Mouse (Mus musculus) hematopoietic stem cell, adult 5-6 weeks (primary cell): ENCODE results near the gene Gm8439. TPM values are rescaled to one million over a fixed set of nuclear protein-coding genes. Genes with fewer than 3 reads are reported as not detected.
"Not testable (repeated sequence)": the region's sequence is repeated elsewhere in the genome, so short reads cannot be mapped to it uniquely, and the experiment has no call there.

Experiments used
- ATAC-seq, 2 experiments: fragments of 125-278 bp in 1 of 2; replicated peaks in 1 of 2; 2 replicates each; pipeline ENCODE4 v1.8.0; 2016 to 2017; ENCODE audit warnings: inconsistent platforms in 2 of 2, mild to moderate bottlenecking in 2 of 2, moderate number of reproducible peaks in 2 of 2, low read depth in 1 of 2, moderate TSS enrichment in 1 of 2; ENCODE audit not compliant: low FRiP score in 2 of 2, poor library complexity in 2 of 2, severe bottlenecking in 2 of 2, insufficient read depth in 1 of 2, low TSS enrichment in 1 of 2
- total RNA-seq: library from RNA; stranded (forward); fragments of 172-1452, 232-1000 nt; gene quantifications from 2 replicates; pipeline ENCODE4 v1.2.3, GENCODE M21; 2017

The Gm8439 gene
- total RNA-seq, result not detected in 2 replicates

DNA sequence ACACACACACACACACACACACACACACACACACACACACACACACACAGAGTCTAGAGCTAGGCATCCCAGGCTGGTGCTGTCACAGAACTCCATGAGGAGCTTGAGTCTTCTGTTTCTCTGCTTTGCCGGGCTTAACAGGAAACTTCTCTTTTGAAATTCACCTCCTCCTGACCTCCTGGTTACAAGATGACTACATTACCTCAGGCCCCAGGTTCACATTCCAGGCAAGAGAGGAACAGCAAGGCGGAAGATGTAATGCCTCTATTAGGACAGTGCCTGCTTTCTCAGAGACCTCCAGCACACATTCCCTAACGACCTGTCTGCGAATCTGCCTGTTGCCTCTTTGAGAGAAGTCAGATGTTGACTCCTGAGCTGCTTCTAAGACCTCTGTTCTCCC is at the start of gene Gm8439:
Gene Gm8439, plus strand, starts transcription at position 301 of the 400 bp plus-strand sequence.
- no peak for ATAC-seq

DNA sequence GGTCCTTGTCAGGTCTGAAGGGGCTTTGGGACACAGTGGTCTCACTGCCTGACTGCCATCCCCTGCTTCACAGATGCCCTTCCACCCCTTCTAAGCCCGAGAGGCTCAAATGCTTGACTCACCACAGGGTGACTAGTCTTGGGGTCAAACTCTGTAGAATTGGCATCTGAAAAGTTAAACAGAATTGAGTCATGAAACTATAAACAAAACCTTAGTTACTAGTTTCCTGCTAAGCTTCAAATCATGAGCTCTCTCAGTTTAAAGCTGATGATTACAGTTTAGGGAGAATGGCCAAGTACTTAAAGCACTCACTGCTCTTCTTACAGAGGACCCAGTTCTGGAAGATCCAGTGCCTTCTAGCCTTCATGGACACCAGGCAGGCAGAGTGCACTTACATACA is 43.6 kb upstream of the Gm8439 start:
- ATAC-seq, result no peak

DNA sequence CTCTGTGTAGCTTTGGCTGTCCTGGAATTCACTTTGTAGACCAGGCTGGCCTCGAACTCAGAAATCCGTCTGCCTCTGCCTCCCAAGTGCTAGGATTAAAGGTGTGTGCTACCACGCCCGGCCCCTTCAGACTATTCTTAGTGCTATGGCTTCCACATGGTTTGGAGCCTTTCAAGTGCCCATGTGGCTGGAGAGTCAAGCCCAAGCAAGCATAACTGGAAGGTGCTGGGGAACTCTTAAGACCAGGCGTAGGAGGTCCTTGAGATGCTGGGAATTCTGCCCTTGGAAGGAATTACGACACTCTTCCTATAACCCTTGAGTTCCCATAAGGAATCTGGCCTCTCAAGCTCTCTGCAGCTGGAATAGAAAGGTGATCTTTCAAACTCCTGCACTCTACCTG is 32.0 kb upstream of the Gm8439 start:
- no peak for ATAC-seq

GRCm38 (mm10) chr4:120565726-120566125 is 22.8 kb upstream of the Gm8439 start:
- no peak for ATAC-seq

DNA sequence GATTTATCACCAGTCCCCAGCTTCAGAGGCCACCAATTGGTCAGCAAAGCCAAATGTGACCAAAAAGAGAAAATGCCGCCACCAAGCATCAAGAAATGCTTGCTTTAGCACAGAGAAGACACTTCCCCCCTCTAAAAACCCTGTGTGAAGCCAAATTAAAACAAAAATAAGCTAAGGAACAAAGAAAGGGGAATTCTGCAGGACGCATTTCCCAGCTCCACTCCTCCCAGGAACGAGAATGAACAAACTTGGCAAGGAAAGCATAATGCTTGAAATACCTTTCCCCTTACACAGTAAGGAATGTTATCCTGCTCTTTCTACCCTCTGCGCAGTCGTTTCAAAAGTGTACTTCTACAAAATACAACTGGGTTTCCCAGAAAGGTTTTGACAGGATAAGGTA is 20.5 kb upstream of the Gm8439 start:
- no peak for ATAC-seq

- no peak for ATAC-seq
Observed at GRCm38 (mm10) chr4:120569025-120569424, 19.5 kb upstream of the Gm8439 start.

DNA sequence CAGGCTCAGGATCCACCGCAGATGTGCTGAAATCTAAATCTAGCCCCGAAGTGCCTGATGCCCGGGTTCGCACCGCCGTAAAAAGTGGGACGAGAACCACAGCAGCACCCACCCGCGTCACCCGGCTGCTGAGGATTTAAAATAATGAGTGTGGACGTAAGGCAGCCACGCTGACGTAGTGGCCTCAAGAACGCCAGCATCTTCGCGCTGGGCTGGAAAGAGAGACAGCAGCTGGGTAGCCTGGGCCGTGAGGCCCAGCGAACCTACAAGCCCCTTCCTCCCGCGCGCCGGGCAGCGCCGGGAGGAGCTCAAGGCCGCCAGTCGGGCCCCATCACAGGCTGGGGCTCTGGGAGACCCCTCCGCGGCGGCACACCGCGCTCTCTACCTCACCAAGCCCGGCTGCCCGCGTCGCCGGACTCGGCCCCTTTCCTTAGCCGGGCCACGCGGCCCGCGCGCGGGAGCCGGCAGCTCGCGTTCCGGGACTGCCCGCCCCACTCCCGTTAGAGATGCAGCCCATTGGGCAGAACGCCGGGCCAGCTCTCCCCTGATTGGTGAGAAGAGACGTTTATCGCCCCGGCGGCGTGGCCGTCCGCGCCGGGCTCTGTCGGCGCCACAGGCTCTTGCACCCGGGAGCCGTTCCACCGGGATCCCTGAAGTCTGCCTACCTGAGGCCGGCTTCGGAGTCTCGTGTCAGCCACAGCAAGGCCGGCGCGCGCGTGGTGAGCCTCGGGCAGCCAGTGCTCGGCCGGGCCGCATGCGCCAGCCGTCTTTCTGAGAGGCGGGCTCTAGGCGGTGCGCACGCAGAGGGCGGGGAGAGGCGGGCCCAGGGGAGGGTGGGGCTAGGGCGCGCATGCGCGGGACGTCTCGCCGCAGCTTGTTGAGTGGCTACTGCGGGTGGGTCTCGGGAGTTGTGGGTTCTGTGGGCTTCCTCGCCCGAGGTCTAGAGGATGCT is 18.8 kb upstream of the Gm8439 start, which contains the start of gene Ctps:
Gene Ctps, minus strand, starts transcription at position 791 of the 952 bp plus-strand sequence.
- ATAC-seq, result peak; percentile 87 to 90

DNA sequence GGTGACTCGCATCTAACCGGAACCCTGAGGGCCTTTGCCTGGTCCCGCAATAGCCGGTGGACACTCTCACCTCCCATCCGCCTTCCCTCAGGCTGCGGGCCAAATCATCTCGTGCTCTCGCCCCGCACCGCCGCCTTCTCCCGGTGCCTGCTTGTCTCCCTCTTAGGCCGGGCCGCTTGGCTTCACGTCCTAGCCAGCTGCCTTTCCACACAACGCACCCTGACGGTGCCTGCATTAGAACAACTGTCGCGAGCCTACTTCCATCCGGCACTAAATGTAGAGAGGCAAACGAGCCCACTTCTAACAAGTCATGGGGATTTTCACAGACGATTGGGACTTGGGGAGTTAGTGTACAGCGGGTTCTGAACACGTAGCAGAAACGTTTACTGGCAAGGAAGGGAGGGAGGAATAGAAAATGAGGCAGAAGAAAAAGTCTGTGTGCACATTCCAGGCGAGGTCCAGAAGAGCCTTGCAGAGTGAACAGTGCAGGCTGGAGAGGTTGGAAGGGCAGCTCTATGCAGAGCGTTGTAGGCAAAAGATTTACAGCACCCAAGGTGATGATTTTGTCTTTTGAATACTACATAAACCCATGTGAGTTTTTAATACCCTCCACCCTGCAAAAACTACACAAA is 18.0 kb upstream of the Gm8439 start:
- ATAC-seq, result peak in 1 of 2 experiments; percentile 20; a peak in 2 of 4 replicates

DNA sequence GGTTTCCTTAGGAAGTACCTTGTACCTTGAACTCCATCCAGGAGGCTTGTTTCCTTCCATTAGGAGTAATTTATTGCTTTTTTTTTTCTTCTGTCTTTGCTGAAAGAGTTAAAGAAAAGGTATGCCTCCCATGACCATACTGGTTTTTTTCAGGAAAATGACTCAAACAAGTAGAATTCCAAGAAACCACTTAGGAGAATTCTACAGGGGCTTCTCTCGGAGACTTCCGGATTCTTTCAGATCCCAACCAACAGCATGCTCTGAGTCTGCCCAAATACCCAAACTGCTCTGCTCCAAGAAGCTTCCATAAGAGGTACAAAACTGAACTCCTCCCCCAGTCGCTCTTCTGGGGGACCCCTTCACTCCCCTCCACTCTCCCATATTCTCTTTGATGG is 17.5 kb upstream of the Gm8439 start:
- no peak for ATAC-seq

- ATAC-seq, result no peak
Observed at GRCm38 (mm10) chr4:120571691-120572090, 16.9 kb upstream of the Gm8439 start.

DNA sequence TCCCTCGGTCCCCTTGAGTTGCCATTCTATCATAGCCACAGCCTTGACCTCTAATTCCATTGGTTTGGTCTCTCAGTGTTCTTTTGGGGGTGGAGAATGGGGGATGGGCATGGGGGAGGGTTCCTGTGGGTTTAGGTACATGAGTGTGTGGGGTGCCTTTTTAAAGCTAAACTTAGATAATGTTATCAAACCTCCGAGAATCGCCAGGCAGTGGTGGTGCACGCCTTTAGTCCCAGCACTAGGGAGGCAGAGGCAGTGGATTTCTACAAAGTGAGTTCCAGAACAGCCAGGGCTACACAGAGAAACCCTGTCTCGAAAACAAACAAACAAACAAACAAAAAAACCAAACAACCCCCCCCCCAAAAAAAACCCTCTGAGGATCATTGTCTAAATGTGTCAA is 7.7 kb upstream of the Gm8439 start:
- ATAC-seq, result no peak

- no peak for ATAC-seq
Observed at GRCm38 (mm10) chr4:120581711-120582110, 6.8 kb upstream of the Gm8439 start.

- no peak for ATAC-seq
Observed at GRCm38 (mm10) chr4:120586986-120587385, 1.6 kb upstream of the Gm8439 start.

GRCm38 (mm10) chr4:120589070-120589469 is 525 bp downstream of the Gm8439 start:
- ATAC-seq, result peak in 1 of 2 experiments; percentile 10; a peak in 1 of 4 replicates

GRCm38 (mm10) chr4:120589815-120590422 is 1.4 kb downstream of the Gm8439 start:
- ATAC-seq, result peak; percentile 95 to 96

DNA sequence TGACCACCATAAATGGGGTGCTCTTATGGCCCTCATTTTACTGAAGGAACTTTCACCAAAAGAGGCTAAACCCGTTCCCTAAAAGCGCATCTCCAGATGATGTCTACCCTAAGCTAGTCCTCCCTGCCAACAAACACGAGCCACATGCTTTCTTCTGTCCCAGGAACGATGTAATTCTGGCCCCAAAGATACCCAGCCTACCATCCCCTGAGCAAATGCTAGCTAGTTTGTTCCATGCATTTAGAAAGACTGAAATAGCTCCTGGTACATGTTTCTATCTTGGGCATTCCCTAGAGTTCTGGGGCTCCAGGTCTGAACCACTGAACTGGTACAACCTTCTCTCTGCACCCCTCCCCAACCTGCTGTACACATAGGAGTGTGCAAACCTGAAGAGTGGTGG is 2.4 kb downstream of the Gm8439 start:
- no peak for ATAC-seq

DNA sequence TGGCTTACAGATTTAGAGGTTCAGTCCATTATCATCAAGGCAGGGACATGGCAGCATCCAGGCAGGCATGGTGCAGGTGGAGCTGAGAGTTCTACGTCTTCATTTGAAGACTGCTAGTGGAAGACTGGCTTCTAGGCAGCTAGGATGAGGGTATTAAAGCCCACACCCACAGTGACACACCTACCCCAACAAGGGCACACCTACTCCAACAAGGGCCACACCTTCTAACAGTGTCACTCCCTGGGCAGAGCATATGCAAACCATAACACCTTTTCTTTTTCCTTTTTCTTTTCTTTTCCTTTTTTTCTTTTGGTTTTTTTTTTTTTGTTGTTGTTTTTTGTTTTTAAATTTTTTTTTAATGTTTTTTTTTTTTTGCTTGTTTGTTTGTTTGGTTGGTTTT is 7.7 kb downstream of the Gm8439 start:
- not testable (repeated sequence) for ATAC-seq

- ATAC-seq, result no peak
Observed at GRCm38 (mm10) chr4:120598922-120599321, 10.4 kb downstream of the Gm8439 start.
